Mouse (Mus musculus) regulatory T cell (primary cell): Measurements from ENCODE around the gene Cracr2b.

Experiments
- in situ Hi-C: fragments of 300-600 bp; cut with MboI, MseI; formaldehyde crosslinking; loops from one replicate; pipeline ENCODE4 v1.15.1; 2025; ENCODE audit warnings: high pct_unique_total_duplicates

Cracr2b gene

DNA sequence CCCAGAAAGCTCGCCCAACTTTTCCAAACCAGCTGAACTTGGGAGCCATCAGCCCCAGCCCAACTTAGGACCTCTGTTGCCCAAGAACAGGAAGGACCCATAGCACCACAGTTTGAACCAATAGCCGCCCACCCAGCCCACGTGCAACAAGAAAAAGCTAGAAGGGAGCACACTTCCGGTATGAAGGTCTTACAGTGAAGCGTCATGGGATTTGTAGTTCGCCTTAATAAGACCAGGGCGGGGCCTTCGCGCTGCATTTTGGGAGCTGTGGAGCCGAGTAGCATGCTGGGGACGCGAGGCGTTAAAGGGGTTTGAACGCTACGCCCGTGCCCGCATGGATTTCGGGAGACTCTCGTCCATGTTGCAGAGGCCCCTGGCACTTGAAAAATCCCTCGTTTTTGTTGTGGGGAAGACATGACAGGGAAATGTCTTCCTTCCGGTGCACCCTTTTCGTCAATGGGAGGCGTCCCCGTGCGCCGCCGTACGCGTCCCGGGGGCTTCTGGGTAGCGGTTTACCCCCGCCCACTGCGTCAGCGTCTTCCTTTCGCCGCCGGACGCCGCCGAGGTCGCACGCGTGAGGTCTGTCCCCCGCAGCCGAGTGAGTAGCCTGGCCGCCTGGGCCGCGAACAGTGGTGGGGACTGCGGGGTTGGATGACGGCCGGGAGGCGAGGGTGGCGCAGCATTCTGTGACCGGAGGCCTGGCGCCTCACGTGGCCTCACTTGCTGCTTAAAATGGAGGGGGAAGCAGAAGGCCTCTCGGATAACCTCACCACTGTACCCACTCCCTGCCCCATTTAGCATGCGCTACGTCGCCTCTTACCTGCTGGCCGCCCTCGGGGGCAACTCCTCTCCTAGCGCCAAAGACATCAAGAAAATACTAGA, 13.5 kb upstream of the Cracr2b start, which contains the start of gene Rplp2:
Gene Rplp2 (plus strand): TSS at position 261 of the 882 bp plus-strand sequence.
- in situ Hi-C loops: no loop called here

DNA sequence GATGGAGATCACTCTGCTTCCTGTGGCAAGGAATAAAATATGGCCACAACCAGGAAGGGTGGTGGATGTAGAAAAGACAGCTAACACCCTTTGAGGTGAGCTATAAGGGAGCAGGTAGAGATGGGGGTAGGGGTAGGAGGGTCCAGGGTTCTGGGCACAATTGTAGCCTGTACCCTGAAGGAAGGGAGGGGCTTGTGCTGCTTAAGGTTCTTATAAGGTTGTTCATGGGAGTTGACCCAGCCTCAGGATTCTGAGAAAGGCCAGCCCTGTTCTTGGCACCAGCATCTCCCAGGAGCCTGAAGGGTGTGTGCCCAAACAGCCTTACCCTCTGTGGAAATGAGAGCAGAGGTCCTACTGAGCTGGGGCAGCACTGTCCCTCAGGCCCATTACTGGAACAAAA, 9.0 kb upstream of the Cracr2b start:
- in situ Hi-C loops: no loop called here

DNA sequence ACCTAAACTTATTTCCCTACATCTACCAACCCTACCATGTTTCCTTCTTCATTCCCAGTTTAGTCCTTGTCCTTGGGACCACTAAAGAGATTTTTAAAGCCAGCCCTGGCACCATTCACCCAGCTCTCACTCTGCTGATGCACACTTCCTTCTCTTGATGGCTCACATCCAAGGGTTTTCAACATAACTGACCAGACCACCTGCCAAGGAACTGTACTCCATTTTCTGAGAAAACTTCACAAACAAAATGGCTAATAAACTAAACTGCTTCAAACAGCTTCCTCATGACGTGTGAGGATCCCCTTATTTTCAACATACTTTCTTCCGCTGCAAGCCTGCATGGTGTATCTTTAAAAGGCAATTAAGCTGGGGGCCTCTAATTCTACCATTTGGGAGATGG, 7.3 kb upstream of the Cracr2b start:
- in situ Hi-C loops: no loop called here

DNA sequence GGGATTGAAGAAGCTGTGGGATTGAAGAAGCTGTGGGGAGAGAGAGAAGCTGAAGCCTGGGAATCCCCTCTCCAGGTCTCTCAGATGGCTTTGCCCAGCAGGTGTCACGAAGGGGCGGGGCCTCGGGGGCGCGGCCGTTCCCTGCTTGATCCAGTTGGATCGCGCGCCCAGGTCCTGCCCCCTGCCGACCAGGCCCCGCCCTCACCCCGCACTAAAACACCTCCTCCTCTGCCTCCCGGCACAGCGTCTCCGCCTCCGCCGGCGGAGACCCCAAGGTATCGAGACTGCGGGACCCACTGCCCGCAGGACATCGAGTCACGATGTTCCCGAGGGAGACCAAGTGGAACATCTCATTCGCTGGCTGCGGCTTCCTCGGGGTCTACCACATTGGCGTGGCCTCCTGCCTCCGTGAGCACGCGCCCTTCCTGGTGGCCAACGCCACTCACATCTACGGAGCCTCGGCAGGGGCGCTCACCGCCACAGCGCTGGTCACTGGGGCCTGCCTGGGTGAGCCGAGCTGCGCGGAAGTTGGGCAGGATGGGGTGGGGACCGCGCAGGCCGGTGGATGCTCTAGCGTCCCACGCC, 5.8 kb upstream of the Cracr2b start, which contains the start of gene Pnpla2:
Gene Pnpla2 (plus strand): TSS at position 232 of the 585 bp plus-strand sequence.
- in situ Hi-C loops: no loop called here

DNA sequence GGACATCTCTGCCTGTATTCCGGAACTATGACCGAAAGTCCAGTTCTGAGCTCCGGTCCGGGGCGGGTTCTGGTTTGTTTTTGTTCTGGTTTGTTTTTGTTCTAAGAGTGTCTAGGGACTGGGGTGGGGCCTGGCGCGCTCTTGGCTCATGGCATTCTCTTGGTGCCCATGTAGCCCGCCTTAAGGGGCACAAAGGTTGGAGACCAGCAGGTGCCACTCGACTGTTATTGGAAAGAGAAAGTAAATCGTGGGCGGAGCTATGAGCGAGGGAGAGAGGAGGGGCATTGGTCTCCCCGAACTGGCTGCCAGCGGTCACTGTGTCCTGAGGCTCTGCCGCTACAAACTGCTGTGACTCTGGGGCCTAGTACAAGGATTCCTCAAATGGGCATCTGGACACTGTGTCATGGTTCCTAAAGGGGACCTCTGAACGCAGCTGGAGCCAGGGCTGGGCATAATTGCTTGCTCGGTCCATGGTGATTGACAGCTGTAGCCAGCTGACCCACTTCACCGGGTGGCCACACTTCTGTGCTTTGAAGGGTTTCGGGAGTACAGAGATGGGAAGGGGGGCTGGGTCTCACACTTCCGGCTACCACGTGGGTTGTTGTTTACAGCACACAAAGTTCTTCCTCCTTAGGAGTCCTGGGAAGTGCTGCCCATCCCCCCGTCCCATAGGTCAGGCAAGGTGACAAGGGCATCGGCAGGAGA, 5.1 kb upstream of the Cracr2b start:
- in situ Hi-C loops: no loop called here

DNA sequence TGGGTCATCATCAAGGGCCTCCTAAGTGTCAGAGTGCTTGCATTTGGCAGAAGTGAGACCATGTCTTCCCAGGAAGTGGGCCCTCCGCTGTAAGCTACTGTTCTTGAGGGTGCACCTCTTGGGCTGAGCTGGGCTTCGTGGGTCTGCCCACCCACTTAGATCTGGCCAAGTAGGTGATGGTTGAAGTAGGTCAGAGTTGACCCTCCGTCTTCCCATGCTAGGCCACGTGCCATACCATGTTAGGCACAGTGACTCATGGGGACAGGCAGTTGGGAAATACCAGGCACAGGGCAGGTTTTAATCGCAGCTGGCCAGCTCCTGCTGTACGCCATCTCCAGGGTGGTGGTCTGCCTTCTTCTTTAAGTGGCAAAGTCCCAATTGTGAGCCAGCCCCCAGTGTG, 4.2 kb upstream of the Cracr2b start:
- in situ Hi-C loops: no loop called here

DNA sequence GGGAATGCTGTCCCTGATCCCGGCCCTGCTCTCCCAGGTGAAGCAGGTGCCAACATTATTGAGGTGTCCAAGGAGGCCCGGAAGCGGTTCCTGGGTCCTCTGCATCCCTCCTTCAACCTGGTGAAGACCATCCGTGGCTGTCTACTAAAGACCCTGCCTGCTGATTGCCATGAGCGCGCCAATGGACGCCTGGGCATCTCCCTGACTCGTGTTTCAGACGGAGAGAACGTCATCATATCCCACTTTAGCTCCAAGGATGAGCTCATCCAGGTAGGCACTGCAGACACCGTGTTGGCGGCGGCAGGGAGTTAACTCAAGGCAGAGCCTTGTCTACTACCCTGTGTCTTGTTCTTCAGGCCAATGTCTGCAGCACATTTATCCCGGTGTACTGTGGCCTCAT, 3.7 kb upstream of the Cracr2b start:
- in situ Hi-C loops: no loop called here

DNA sequence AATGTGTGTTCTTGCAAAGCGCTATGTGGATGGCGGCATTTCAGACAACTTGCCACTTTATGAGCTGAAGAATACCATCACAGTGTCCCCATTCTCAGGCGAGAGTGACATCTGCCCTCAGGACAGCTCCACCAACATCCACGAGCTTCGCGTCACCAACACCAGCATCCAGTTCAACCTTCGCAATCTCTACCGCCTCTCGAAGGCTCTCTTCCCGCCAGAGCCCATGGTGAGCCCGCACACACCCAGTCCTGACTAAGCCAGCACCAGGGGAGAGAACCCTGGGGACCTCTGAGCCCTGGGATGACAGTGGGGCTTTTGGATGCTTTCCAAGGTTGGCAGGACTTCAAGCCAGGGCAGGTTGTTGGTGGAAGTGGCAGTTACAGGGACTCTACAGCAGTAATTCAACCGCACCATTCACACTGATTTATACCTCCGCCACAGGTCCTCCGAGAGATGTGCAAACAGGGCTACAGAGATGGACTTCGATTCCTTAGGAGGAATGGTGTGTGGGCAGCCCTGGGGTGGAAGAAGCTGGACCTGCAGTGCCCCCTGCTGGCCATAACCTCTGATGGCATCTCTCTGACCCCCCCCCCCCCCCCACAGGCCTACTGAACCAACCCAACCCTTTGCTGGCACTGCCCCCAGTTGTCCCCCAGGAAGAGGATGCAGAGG, 2.8 kb upstream of the Cracr2b start:
- in situ Hi-C loops: no loop called here

DNA sequence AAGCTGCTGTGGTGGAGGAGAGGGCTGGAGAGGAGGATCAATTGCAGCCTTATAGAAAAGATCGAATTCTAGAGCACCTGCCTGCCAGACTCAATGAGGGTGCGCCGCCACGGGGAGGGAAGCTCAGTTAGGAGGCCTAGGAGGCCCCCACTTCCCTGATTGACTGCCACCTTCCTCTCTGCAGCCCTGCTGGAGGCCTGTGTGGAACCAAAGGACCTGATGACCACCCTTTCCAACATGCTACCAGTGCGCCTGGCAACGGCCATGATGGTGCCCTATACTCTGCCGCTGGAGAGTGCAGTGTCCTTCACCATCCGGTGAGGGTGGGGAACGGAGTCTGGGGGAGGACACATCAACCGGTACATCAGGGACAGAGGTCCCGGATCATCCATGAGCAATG, 2.2 kb upstream of the Cracr2b start:
- in situ Hi-C loops: no loop called here

DNA sequence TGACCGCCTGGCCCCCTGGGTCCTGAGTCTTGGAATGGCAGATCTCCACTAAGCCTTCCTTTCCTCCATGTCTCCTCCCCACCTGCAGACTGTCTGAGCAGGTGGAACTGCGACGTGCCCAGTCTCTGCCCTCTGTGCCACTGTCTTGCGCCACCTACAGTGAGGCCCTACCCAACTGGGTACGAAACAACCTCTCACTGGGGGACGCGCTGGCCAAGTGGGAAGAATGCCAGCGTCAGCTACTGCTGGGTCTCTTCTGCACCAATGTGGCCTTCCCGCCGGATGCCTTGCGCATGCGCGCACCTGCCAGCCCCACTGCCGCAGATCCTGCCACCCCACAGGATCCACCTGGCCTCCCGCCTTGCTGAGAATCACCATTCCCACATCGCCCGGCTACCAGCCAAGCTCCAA, 1.6 kb upstream of the Cracr2b start:
- in situ Hi-C loops: no loop called here

DNA sequence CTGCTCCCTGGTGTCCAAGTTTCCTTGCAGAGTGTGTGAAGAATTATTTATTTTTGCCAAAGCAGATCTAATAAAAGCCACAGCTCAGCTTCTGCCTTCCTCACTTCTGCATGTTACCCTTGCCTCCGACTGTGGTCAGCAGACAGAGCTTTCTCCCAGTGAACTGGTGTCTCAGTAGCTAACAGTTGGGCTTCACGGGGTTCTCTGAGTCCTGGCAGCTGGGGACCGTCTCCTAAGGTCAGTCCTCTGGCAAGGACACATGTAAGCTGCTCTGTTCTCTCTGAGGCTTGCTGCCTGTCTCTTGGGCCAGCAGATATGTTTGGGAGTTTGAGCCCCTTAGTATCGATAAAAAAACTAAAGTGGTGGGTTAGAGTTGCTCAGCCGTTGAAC, 898 bp upstream of the Cracr2b start:
- in situ Hi-C loops: no loop called here

DNA sequence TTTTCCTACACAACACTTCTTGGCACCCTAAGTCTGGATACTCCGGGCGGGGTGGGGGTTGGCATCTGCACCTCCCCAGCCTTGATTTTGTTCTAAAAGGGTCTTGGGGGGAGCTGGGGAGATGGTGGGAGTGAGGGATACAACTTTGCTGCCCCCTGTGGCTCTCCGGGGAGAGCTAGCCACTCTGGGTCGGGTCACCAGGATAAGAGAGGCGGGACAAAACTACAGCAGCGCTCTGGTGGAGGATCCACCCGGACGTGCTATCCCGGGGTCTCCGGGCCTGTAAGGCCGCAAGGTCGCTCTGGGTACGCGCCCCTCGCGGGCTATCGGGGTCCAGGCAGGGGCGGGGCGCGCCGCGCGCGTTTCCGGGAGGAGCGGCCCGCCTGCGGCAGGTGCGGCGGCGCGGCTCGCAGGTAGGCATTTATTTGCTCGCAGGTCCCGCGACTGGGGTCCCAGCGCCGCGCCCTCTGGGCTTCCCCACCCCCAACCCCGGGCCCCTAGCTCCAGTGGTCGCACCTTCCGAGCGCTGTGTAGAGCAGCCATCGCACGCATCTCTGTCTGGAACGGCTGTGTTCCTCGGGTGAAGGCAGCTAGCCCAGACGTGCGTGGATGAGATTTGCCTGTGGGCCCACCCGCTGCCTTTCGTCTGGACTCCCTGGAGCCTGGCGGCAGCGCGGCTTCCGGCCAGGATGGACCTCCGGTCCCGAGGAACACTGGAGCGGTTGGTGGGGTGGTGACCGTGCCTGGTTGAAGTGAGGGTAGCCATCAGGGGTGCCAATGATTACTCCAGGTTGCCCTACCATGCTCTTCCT, 833 bp downstream of the Cracr2b start:
- in situ Hi-C loops: no loop called here

DNA sequence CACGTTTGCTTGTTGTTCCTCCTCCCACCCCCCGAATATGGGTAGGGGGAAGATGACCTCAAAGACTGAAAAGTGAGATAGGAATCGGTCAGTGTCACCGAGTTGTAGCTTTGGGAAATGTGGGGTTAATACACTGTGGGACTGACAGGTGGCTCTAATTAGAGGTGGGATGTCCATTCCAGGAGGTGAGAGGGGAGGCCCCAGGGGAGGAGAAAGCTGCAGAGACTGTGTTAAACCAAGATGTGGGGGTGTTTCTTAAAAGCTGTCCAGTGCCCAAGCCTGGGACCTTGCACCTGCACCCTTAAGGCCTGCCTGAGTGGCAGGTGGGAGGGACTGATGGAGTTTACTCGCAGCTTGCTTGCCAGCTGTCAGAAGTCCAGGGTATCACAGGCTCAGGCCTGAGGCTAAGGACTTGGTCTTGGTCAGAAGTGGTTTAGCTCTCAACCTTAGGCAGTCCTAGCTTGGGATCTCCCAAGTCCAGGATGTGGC, 1.5 kb downstream of the Cracr2b start:
- in situ Hi-C loops: no loop called here

DNA sequence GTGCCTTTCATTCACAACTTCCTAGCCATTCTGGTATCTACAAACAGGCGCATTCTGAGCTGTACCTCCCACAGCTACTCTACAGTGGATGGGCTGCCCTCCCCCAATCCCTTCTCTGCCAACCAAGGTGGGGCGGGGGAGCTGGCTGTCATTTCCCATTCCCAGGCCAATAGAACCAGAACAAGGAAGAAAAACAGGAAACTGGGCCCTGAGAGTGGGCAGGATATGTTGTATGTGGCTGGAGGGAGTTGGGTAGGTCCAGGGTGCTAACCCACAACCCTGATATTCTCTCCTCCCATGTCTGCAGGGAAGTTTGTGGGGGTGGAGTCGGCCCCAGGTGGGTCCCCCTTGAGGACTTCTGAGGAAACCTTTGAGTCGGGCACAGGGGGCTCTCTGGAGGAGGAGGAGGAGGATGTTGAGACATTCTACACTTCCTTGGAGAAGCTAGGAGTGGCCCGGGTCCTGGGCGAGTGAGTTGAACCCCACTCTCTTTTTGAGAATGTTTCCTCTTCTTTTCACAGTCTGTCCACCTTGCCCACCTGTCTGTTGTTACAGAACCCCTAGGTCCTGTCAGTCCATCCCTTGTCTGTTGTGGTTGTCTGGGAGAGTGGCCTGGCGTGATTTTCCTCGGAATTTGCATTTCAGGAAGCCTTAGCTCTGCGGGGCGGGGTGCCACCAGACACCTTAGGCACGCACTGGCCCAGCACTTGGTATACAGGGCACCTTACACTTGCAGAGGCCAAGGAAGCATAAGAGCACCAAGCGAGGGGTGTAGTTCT, 3.1 kb downstream of the Cracr2b start:
- in situ Hi-C loops: no loop called here

DNA sequence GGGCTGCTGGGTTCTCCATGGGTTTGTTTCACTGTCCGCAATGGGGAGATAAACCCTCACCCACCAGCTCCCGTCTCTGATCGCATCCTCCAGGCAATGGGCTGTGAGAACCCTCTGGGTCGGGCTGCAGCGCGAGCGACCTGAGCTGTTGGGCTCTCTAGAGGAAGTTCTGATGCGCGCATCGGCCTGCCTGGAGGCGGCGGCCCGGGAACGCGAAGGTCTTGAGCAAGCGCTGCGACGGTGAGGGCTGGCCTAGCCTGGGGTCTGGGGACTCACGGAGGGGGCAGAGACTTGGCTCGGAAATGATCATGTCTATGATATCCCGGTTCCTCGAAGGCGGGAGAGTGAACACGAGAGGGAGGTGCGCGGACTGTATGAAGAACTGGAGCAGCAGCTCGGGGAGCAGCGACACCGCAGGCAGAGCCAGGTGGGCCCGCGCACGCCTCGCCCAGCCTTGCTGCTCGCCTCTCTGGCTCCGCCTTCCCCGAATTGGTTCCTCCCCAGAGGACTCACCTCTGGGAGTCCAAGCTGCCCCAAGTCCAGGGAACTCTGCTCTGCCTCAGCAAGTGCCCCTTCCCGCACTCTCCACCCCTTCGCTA, 3.8 kb downstream of the Cracr2b start:
- in situ Hi-C loops: no loop called here

DNA sequence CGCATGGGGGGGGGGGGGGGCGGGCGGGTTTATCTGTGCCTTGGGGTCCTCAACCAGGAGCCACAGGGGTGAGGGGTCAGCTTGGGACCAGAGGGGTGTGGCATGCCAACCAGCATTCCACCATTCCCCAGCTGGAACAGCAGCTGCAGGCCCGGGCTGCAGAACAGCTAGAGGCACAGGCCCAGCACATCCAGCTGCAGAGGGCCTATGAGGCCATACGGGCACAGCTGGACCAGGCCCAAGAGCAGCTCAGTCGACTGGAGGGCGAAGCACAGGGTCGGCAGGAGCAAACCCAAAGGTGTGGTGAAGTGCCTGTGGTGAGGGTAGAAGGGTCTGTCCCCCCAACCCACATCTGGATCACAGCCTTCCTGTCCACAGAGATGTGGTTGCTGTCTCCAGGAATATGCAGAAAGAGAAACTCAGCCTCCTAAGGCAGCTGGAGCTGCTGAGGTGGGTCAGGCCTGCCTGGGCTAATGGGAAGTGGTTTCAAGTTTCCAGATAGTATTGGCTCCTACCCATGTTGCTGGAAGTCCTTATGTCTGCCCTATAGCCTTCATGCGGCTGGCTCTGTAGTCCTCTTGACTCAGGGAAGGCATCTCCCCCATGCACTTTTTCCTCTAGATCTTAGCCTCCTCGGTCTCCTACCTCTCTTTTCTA, 4.6 kb downstream of the Cracr2b start:
- in situ Hi-C loops: no loop called here

DNA sequence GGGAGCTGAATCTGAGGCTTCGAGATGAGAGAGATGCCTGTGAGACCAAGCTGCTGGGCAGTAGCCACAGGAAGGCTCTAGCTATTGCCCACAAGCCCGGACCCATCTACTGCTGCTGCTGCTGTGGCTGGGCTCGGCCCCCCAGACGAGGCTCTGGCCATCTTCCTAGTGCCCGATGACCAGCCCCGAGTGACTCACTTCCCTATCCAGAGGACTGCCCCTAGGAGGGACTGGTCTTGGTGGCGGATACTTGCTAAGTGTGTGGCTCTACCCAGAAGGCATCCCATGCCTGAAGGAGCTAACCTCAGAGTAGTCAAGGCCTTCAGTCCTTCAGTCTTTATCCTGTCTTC, 5.1 kb downstream of the Cracr2b start:
- in situ Hi-C loops: no loop called here

DNA sequence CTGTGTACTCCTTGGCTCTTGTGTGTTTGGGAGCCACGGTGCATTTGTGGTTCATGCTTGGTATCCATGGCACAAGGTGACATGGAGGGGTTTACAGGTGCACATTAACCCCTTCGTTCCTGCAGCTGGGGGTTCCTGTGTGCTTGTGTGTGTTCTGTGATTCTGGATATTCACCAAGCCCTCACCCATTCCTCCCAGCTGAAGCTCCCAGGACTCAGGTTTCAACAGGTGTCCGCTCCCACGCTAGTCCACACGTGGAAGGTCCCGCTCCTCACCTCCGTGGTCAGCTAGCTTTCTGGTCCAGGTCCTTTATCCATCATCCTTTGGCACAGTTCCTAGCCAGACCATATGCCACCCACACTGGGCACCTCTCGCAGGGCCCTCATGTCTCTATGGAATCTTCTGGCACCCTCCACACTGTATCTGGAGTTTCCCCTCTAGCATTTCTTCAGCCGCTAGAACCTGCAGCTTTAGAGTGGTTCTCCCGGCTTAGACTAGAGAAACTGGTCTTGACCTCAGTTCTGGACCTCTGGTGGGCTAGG, 5.8 kb downstream of the Cracr2b start:
- in situ Hi-C loops: no loop called here
